Mouse (Mus musculus): ENCODE results near the gene Dync1li2.

GRCm38 (mm10) chr8:104383296-104383695 lies 59.6 kb downstream of the Dync1li2 start:
- TF ChIP-seq POLR2A (IDR thresholded peaks at IDR 0.05; ENCODE audit: insufficient read length, low read depth) (no peak), MAX (IDR thresholded peaks at IDR 0.05; ENCODE audit: low read depth) (no peak)

Data from myocyte (in vitro differentiated cells).